ENCODE assay signal across 9 mouse cellular contexts in the genomic region with DNA sequence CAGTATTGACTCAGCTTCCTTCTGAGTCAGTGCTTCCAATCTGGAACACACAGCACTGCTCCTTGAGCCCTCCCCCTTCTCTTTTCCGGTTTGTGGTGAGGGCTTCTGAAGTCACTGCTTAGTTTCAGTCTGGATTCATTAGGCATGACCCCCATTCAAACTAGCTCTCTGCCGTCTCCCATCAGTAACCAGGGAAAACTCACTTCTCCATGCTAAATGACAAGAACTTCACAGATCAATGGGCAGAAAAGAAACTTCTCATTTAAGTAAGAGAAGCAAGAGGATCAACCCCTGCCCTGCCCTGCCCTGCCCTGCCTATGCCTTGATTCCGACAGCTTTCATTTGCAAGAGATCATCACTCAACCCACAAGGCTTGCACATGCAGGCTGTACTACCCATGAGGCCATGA.
DNase-seq lines count a peak whose midpoint lies in the region; ATAC-seq and TF ChIP-seq lines count a peak whose summit lies in the region.
"Had no signal": no experiment of that assay in that cellular context is flagged by ENCODE, and none has a peak within 500 bp of the region (broad histone marks: within the 10 kb centered on the region; RNA-seq: fewer than 3 reads in every experiment).

No protein-coding gene starts in this region.

- H3K4me2 ChIP-seq in hindbrain, embryonic 13.5 days = no peak overlapping the region
- no peak overlapping the region for H3K4me2 ChIP-seq in lung, postnatal 0 days (replicated peaks; ENCODE audit: low read depth, low read length)

- no peak overlapping the region for H3K9ac ChIP-seq in hindbrain, embryonic 13.5 days
- H3K9ac ChIP-seq in lung, postnatal 0 days (replicated peaks; ENCODE audit: low read depth) = no peak overlapping the region

- no peak for TF ChIP-seq CTCF in lung, postnatal 0 days (IDR thresholded peaks at IDR 0.05)

- H3K27ac ChIP-seq in hindbrain, embryonic 10.5 days = peak overlapping the region; percentile 80
- H3K27ac ChIP-seq in hindbrain, embryonic 13.5 days = no peak overlapping the region
- H3K27ac ChIP-seq in lung, postnatal 0 days (ENCODE audit: low read length) = no peak overlapping the region; the same call in 1 of the 2 replicates

- no peak for TF ChIP-seq EP300 in lung, postnatal 0 days (IDR thresholded peaks at IDR 0.05)

- no peaks in the 10 kb centered on the region for H3K9me3 ChIP-seq in hindbrain, embryonic 10.5 days
- no peaks in the 10 kb centered on the region for H3K9me3 ChIP-seq in hindbrain, embryonic 13.5 days
- no peaks in the 10 kb centered on the region for H3K9me3 ChIP-seq in lung, postnatal 0 days (ENCODE audit: low read length)

- H3K36me3 ChIP-seq in hindbrain, embryonic 10.5 days = no peaks in the 10 kb centered on the region
- no peaks in the 10 kb centered on the region for H3K36me3 ChIP-seq in hindbrain, embryonic 13.5 days
- no peaks in the 10 kb centered on the region for H3K36me3 ChIP-seq in lung, postnatal 0 days (ENCODE audit: insufficient read depth, low read length)

- 0 out of 2 replicates have a peak, but pooled peaks cover 4% of the 10 kb centered on the region for H3K27me3 ChIP-seq in hindbrain, embryonic 10.5 days (ENCODE audit: insufficient read depth, poor library complexity, severe bottlenecking)
- H3K27me3 ChIP-seq in hindbrain, embryonic 13.5 days = no peaks in the 10 kb centered on the region
- H3K27me3 ChIP-seq in lung, postnatal 0 days (replicated peaks; ENCODE audit: insufficient read depth, low read length) = no peaks in the 10 kb centered on the region

- H3K4me3 ChIP-seq in hindbrain, embryonic 10.5 days = no peak overlapping the region
- no peak overlapping the region for H3K4me3 ChIP-seq in hindbrain, embryonic 13.5 days
- H3K4me3 ChIP-seq in lung, postnatal 0 days (ENCODE audit: low read depth, low read length) = no peak overlapping the region
- H3K4me3 ChIP-seq: megakaryocyte, embryonic 14.5 days had no signal

- no peak for ATAC-seq in hindbrain, embryonic 13.5 days (ENCODE audit: low FRiP score)
- ATAC-seq in lung, postnatal 0 days = peak; percentile 60

- peak; percentile 38 for DNase-seq in hindbrain, embryonic 10.5 days (ENCODE audit: low spot score)
- peak; percentile 77 for DNase-seq in 3T3-L1 (ENCODE audit: low read depth, low spot score)
- peak; percentile 47 for DNase-seq in brain, adult 2 months (ENCODE audit: low read depth, low spot score)
- DNase-seq in lung, postnatal 0 days (ENCODE audit: low spot score) = peak; percentile 53
- no peak for DNase-seq in cerebellum, postnatal 25 days
- DNase-seq in urinary bladder, postnatal 36 days (ENCODE audit: low spot score in 2 of 2) = no peak
- no peak for DNase-seq in left cerebral cortex, adult 11 months (ENCODE audit: low spot score)

- peaks cover 36% of the 10 kb centered on the region for H3K4me1 ChIP-seq in hindbrain, embryonic 10.5 days (replicated peaks)
- peaks cover 29% of the 10 kb centered on the region for H3K4me1 ChIP-seq in hindbrain, embryonic 13.5 days (replicated peaks)
- peaks cover 9% of the 10 kb centered on the region; the same call in 1 of the 2 replicates for H3K4me1 ChIP-seq in lung, postnatal 0 days (ENCODE audit: insufficient read depth, low read depth, low read length)

- 20% methylated on average over 3 of the region's 3 CpGs for WGBS in hindbrain, embryonic 10.5 days
- WGBS in hindbrain, embryonic 13.5 days = 6% methylated on average over 3 of the region's 3 CpGs
- whole genome bisulfite sequencing in lung, postnatal 0 days = 20% methylated on average over 3 of the region's 3 CpGs

Comparison
In these comparisons a context has a peak if more than half of its experiments do, and no peak if none do; other contexts are left out.
1. DNase-seq: peak in hindbrain, embryonic 10.5 days (single experiment), 3T3-L1 (single experiment), brain, adult 2 months (single experiment) and lung, postnatal 0 days (single experiment); none in cerebellum, postnatal 25 days (0 of 2), urinary bladder, postnatal 36 days (0 of 2) and left cerebral cortex, adult 11 months (single experiment).